Mouse (Mus musculus) testis, adult 2 months (tissue): ENCODE measurements around the gene Dyrk1a. TPM values are rescaled to one million over a fixed set of nuclear protein-coding genes. Genes with fewer than 3 reads are reported as not detected.

Experiments used
- H3K27ac ChIP-seq: fragments of 200-500 bp; 2 replicates; pipeline ENCODE4 v1.5.1; 2012; ENCODE audit warnings: low read depth, low read length; ENCODE audit not compliant: control insufficient read depth, insufficient read depth
- H3K27me3 ChIP-seq: fragments of 200-500 bp; 2 replicates; pipeline ENCODE4 v1.6.1; 2012; ENCODE audit warnings: mild to moderate bottlenecking, low read length, moderate library complexity; ENCODE audit not compliant: control insufficient read depth, insufficient read depth
- H3K36me3 ChIP-seq: fragments of 200-500 bp; 2 replicates; pipeline ENCODE4 v1.6.1; 2012; ENCODE audit warnings: mild to moderate bottlenecking, low read length; ENCODE audit not compliant: control insufficient read depth, insufficient read depth
- H3K4me1 ChIP-seq: fragments of 200-500 bp; 2 replicates; pipeline ENCODE4 v1.6.1; 2012; ENCODE audit warnings: low read length; ENCODE audit not compliant: control insufficient read depth, insufficient read depth
- H3K4me3 ChIP-seq: fragments of 200-500 bp; 2 replicates; pipeline ENCODE4 v1.5.1; 2012; ENCODE audit warnings: low read depth, mild to moderate bottlenecking, low read length, moderate library complexity, mixed read lengths; ENCODE audit not compliant: control insufficient read depth
- CTCF ChIP-seq: fragments of 200-500 bp; IDR thresholded peaks from 2 replicates; pipeline ENCODE4 v1.5.1; 2012; ENCODE audit warnings: low read depth, mild to moderate bottlenecking, inconsistent platforms, low read length, moderate library complexity; ENCODE audit not compliant: control insufficient read depth, insufficient read depth, insufficient replicate concordance
- POLR2A ChIP-seq: fragments of 200-500 bp; IDR thresholded peaks from 2 replicates; pipeline ENCODE4 v1.6.1; 2012; ENCODE audit warnings: low read depth, mild to moderate bottlenecking, inconsistent platforms, low read length, moderate library complexity; ENCODE audit not compliant: control insufficient read depth
- polyA plus RNA-seq: library from polyadenylated mRNA; depleted of rRNA; stranded (reverse); fragments of >200 nt; gene quantifications from 2 replicates; pipeline ENCODE4 v1.2.3, GENCODE M21; 2012

Dyrk1a gene
- polyA plus RNA-seq, 1 experiment: 15.0 TPM

DNA sequence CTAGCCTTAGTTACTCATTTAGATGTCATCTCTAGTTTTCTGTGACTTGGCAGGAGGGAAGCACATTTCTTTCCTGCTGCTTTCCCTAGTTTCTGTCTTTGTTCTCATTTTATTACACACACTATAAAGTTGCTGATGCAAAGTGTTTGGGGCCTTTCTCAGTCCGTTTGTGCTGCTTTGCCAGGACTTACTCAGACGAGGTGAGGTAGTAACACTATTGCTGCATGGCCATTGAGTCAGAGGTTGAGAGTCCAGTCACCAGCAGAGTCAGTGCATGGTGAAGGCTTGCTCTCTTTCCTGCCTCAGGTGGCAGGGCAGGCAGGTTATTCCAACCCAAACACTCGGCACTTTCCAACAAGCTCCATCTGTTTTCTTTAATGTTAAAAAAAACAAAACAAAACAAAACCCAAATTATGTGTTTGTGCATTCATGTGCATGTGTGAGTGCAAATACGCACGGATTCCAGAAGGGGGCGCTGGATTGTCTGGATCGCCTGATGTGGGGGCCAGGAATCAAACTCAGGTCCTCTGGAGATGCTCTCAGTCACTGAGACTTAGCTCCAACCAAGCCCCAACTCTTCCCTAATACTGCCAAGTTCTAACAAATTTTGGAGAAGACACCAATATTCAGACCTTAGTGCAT, 16.7 kb downstream of the Dyrk1a start:
- peaks cover 6% of the 10 kb centered on the region for H3K4me1 ChIP-seq
- H3K27ac ChIP-seq: no peak overlapping the region
- no peaks in the 10 kb centered on the region for H3K27me3 ChIP-seq
- no peaks in the 10 kb centered on the region for H3K36me3 ChIP-seq
- peak; percentile 32; the same call in 1 of the 2 replicates for TF ChIP-seq CTCF
- no peak for TF ChIP-seq POLR2A
- no peak overlapping the region for H3K4me3 ChIP-seq

DNA sequence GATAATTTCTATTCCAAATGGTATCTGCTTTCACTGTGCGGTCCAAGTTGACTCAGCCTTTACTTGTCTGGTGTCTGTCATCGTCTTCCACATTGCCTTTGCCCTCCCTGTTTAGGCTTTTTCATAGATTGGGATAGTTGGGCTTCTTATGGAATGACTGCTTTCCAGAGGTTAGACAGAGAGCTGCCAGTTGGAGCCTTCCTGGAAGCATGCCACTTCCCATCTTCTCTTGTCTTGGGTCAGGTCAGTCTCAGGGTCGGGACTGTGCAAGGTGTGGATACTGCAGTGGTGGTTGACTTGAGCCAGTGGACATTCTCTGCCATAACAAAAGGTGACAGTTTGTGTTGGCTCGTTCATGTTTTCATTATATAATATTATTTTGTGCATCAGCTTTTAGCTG, 17.7 kb downstream of the Dyrk1a start:
- Histone ChIP-seq H3K36me3 (no peaks in the 10 kb centered on the region), H3K27ac (no peak overlapping the region), H3K4me1 (peaks cover 6% of the 10 kb centered on the region), H3K27me3 (no peaks in the 10 kb centered on the region), H3K4me3 (no peak overlapping the region)
- no peak for TF ChIP-seq CTCF
- TF ChIP-seq POLR2A: no peak

DNA sequence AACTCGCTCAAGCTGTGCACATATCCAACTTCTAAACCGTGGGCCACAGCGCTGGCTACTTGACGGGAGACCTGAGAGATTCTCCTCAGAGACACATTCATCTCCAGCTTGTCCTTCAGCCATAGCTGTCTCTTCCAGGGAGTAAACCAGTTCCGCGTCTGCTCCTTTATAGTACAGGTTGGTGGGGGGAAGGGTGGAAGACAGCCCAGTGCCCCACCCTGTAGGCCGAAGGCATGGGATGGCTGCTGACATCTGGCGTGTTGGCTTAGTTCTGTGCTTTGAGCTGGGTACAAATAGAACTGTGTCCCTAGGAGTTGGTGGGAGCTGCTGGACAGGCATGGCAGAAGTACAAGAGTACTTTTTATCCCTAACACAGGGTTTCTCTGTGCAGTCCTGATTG, 18.4 kb downstream of the Dyrk1a start:
- Histone ChIP-seq H3K4me3 (no peak overlapping the region), H3K36me3 (no peaks in the 10 kb centered on the region), H3K27ac (no peak overlapping the region), H3K27me3 (no peaks in the 10 kb centered on the region), H3K4me1 (peaks cover 6% of the 10 kb centered on the region)
- no peak for TF ChIP-seq CTCF
- no peak for TF ChIP-seq POLR2A

DNA sequence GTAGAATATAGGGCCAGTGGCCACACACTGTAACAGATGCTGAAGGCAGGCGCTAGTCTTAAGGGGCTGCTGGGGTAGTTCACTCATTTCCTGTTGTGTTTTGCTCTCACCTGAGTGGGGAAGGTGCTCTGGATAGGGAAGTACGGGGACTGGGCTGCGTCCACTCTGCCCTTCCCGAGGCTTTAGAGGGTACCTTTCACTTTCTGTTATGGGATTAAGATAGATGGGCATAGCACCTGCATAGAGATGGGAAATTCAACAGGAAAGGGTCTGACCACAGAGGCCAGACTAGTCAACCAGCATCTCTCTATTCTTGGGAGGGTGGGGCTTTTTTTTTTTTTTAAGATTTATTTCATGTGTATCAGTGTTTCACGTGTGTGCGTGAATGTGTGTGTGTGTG, 19.2 kb downstream of the Dyrk1a start:
- no peaks in the 10 kb centered on the region for H3K27me3 ChIP-seq
- H3K4me3 ChIP-seq: no peak overlapping the region
- H3K4me1 ChIP-seq: peaks cover 6% of the 10 kb centered on the region
- TF ChIP-seq CTCF (no peak), POLR2A (no peak)
- no peaks in the 10 kb centered on the region for H3K36me3 ChIP-seq
- H3K27ac ChIP-seq: no peak overlapping the region

DNA sequence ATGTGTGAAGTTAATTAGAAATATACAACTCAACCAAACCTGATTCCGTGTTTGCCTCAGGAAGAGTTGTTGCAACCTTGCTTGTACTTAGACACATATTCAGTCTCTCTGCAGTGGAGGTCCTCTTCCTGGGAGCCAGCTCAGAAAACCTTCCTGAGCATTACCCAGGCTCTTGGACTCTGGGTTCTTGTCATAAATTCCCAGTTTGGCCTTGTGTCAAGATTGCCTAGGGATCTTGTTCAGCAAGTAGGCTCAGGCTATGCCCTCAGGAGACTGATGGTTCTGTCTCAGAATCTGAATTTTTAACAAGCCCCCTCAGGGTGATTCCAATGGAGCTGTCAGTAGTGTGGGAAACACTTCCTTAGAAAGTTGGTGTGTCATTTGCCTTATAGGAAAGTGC, 19.8 kb downstream of the Dyrk1a start:
- H3K4me1 ChIP-seq: peaks cover 6% of the 10 kb centered on the region
- no peak overlapping the region for H3K4me3 ChIP-seq
- no peak overlapping the region for H3K27ac ChIP-seq
- H3K27me3 ChIP-seq: no peaks in the 10 kb centered on the region
- TF ChIP-seq POLR2A (no peak), CTCF (no peak)
- no peaks in the 10 kb centered on the region for H3K36me3 ChIP-seq

DNA sequence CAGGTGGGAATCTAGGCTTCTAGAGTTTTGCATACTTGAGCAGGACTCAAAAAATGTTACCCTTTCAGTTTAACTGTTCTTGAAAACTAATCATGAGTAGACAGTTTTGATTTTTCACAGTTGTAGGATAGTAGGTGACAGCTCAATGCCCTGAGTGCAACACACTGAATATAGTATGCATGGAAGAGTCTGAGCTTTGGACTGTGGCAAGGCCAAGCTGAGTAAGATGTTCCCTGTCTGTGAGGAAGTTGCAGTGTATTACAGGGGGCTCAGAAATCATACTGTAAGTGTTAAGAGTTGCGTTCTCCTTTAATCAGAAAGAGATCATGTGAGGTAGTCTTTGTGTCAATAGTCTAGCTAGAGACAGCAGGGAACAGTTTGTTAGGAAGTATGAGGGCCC, 20.4 kb downstream of the Dyrk1a start:
- Histone ChIP-seq H3K4me1 (peaks cover 6% of the 10 kb centered on the region), H3K36me3 (no peaks in the 10 kb centered on the region), H3K4me3 (no peak overlapping the region), H3K27ac (no peak overlapping the region), H3K27me3 (no peaks in the 10 kb centered on the region)
- no peak for TF ChIP-seq POLR2A

DNA sequence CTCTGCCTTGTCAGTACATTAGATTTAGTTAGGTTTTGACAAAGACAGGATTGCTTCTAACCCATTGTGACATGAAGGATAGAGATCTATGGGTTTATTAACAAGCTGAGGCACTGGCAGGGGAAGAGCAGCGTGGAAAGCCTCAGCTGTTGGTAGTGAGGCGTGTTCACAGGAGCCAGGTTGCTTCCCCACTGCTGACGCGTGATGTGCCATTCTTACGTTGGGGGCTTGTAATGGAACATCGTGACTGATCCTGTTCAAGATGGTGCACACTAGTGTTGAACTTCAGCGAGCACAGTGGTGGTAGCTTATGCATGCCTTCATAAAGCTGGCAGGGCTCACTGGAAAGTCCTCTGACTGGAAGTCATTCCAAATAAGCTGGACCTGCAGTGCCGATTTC, 21.2 kb downstream of the Dyrk1a start:
- no peak overlapping the region for H3K27ac ChIP-seq
- no peak overlapping the region for H3K4me3 ChIP-seq
- peaks cover 6% of the 10 kb centered on the region for H3K4me1 ChIP-seq
- no peak for TF ChIP-seq POLR2A
- no peak for TF ChIP-seq CTCF
- no peaks in the 10 kb centered on the region for H3K27me3 ChIP-seq
- no peaks in the 10 kb centered on the region for H3K36me3 ChIP-seq

DNA sequence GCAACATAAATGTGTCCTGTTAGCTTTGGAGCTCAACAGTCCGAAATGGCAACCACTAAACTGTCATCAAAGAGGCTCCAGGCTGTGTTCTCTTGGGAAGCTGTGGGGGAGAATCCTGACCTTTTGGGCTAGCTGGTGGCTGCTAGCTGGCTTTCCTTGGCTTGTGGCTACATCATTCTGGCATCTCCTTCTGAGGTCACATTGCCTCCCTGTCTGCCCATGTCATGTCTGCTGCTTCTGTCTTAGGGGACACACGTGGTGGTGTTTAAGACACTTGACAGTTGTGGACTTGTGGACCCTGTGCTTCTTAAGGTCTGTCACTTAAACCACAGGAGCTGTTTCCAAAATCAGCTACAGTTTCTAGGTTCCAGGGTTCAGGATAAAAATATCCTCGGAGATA, 21.7 kb downstream of the Dyrk1a start:
- no peaks in the 10 kb centered on the region for H3K27me3 ChIP-seq
- peaks cover 6% of the 10 kb centered on the region for H3K4me1 ChIP-seq
- H3K4me3 ChIP-seq: no peak overlapping the region
- TF ChIP-seq CTCF (no peak), POLR2A (no peak)
- no peaks in the 10 kb centered on the region for H3K36me3 ChIP-seq
- H3K27ac ChIP-seq: no peak overlapping the region
